Mouse (Mus musculus): ENCODE results near the gene Dicer1. TPM values are rescaled to one million over a fixed set of nuclear protein-coding genes. Genes with fewer than 3 reads are reported as not detected.

The Dicer1 gene
- polyA plus RNA-seq, 1 experiment from 2014 or later: 31.3 TPM

DNA sequence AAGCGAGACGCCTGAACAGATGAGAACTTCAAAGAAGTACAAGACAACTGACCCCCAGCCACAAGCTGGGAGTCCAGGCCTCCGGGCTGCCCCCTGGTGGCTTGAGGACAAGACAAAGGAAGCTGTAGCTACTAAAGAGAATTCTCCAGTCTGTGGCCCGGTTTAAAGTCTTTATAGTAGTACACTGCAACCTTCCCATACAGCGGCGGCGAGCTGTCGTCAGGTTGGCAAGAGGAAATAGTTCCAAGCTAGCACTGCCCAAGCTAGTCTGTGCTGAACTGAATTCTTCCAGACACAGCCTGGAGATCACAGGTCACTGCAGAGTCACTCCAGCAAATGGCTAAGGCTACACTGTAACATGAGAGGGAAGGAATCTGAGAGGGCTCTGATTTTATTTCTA lies 52.0 kb downstream of the Dicer1 start:
- Histone ChIP-seq H3K4me2 (ENCODE audit: low read length) (no peak overlapping the region), H3K4me1 (ENCODE audit: control insufficient read depth, insufficient read depth, low read length) (no peaks in the 10 kb centered on the region), H3K4me3 (ENCODE audit: low read depth, low read length) (no peak overlapping the region), H3K9ac (ENCODE audit: low read depth, low read length) (no peak overlapping the region), H3K27ac (ENCODE audit: low read length) (no peak overlapping the region), H3K9me3 (replicated peaks; ENCODE audit: control insufficient read depth, low read length, poor library complexity, severe bottlenecking) (no peaks in the 10 kb centered on the region), H3K36me3 (ENCODE audit: control insufficient read depth, insufficient read depth, low read length) (peaks cover 29% of the 10 kb centered on the region), H3K27me3 (ENCODE audit: control insufficient read depth, insufficient read depth, low read depth, low read length) (no peaks in the 10 kb centered on the region)
- 0 out of 2 replicates have a peak, but pooled peaks have one; percentile 21 for ATAC-seq
- 36% methylated on average over 8 of the region's 8 CpGs for WGBS

DNA sequence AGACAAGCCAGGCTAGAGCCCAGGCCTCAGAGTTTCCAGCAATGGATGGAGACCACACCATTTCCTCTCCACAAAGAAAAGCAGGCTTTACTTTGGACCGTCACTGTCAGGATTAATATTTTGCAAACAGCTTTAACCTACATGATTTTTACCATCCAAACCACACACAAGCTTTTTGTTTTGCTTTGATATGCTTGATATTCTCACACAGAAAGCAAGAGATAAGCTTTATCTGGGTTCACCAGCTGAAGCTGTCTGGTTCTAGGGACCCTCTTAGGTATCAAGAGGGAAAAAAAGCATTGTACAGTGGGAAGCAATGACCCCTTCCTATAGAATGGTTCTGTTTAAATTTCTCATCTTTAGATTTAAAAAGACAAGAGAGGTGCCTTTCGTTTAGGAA lies 56.2 kb downstream of the Dicer1 start:
- H3K9ac ChIP-seq (ENCODE audit: low read depth, low read length): no peak overlapping the region
- peaks cover 9% of the 10 kb centered on the region for H3K36me3 ChIP-seq (ENCODE audit: control insufficient read depth, insufficient read depth, low read length)
- WGBS: 86% methylated on average over 2 of the region's 2 CpGs
- no peak for ATAC-seq
- H3K4me2 ChIP-seq (ENCODE audit: low read length): no peak overlapping the region
- H3K27ac ChIP-seq (ENCODE audit: low read length): no peak overlapping the region
- H3K4me3 ChIP-seq (ENCODE audit: low read depth, low read length): no peak overlapping the region
- no peaks in the 10 kb centered on the region for H3K27me3 ChIP-seq (ENCODE audit: control insufficient read depth, insufficient read depth, low read depth, low read length)
- H3K9me3 ChIP-seq (replicated peaks; ENCODE audit: control insufficient read depth, low read length, poor library complexity, severe bottlenecking): no peaks in the 10 kb centered on the region
- H3K4me1 ChIP-seq (ENCODE audit: control insufficient read depth, insufficient read depth, low read length): 0 out of 2 replicates have a peak, but pooled peaks cover 2% of the 10 kb centered on the region

DNA sequence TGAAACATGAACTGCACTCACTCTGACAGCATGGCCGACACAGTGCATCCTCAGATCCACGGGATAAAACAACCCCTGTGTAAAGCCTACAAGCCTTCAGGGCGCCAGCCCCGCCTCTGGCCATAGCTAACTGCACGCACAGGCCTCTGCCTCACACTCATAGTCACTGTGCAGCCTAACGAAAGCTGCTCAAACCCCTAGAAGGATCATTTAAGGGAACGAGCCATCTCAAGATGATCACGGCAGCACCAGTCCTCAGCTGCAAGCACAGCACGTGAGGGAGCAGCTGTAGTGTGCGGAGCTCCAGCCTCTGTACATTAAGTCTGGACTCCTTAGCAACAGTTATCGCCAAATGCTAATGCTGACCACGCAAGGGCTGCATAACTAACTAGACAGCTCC lies 58.9 kb downstream of the Dicer1 start:
- Histone ChIP-seq H3K4me3 (ENCODE audit: low read depth, low read length) (no peak overlapping the region), H3K27ac (ENCODE audit: low read length) (no peak overlapping the region), H3K27me3 (ENCODE audit: control insufficient read depth, insufficient read depth, low read depth, low read length) (no peaks in the 10 kb centered on the region), H3K4me2 (ENCODE audit: low read length) (no peak overlapping the region), H3K9ac (ENCODE audit: low read depth, low read length) (no peak overlapping the region), H3K9me3 (replicated peaks; ENCODE audit: control insufficient read depth, low read length, poor library complexity, severe bottlenecking) (no peaks in the 10 kb centered on the region), H3K4me1 (ENCODE audit: control insufficient read depth, insufficient read depth, low read length) (0 out of 2 replicates have a peak, but pooled peaks cover 2% of the 10 kb centered on the region), H3K36me3 (ENCODE audit: control insufficient read depth, insufficient read depth, low read length) (peaks cover 9% of the 10 kb centered on the region)
- 45% methylated on average over 12 of the region's 12 CpGs for WGBS
- peak; percentile 62 for ATAC-seq

DNA sequence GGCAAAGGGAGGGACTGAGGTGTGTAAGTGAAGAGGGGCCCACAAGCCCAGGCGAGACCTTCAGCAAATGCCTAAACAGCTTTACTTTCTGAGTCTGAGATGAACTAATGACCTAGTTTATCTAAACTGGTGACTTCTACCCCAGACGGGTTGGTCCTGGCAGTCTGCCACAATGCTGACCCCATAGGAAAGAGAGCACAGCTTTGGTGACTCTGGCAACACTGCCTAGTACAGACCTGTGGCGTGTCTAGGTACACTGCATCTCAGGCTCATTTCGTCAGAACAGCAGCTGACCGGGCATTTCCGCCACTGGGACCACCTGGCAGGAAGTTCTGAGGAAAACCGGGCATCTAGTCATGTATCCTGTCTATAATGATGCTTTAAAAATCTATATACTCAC lies 61.3 kb downstream of the Dicer1 start:
- no peak overlapping the region for H3K27ac ChIP-seq (ENCODE audit: low read length)
- 88% methylated on average over 7 of the region's 7 CpGs for WGBS
- H3K36me3 ChIP-seq (ENCODE audit: control insufficient read depth, insufficient read depth, low read length): peaks cover 10% of the 10 kb centered on the region
- H3K4me1 ChIP-seq (ENCODE audit: control insufficient read depth, insufficient read depth, low read length): 0 out of 2 replicates have a peak, but pooled peaks cover 2% of the 10 kb centered on the region
- H3K27me3 ChIP-seq (ENCODE audit: control insufficient read depth, insufficient read depth, low read depth, low read length): no peaks in the 10 kb centered on the region
- no peak for ATAC-seq
- no peaks in the 10 kb centered on the region for H3K9me3 ChIP-seq (replicated peaks; ENCODE audit: control insufficient read depth, low read length, poor library complexity, severe bottlenecking)
- H3K4me3 ChIP-seq (ENCODE audit: low read depth, low read length): no peak overlapping the region
- H3K4me2 ChIP-seq (ENCODE audit: low read length): no peak overlapping the region
- H3K9ac ChIP-seq (ENCODE audit: low read depth, low read length): no peak overlapping the region

DNA sequence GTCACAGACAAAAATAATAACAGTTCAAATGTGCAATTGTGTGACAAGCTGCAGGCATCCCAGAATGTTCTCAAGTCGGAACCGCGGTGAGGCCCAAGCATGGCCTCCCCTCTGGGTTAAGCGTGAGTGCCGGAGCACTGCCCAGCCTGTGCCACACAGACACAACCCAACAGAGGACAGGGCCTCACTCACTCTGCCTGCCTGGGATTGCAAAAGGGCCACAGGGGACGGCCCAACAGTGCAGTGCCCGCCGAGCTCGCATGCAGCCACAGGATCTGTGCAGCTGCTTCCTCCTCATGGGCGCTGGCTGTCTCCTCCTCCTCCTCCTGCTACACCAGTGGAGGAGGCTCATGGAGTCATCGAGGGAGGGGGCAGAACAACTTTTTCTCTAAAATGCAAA lies 62.9 kb downstream of the Dicer1 start:
- WGBS: 87% methylated on average over 11 of the region's 11 CpGs
- Histone ChIP-seq H3K9me3 (replicated peaks; ENCODE audit: control insufficient read depth, low read length, poor library complexity, severe bottlenecking) (no peaks in the 10 kb centered on the region), H3K4me1 (ENCODE audit: control insufficient read depth, insufficient read depth, low read length) (0 out of 2 replicates have a peak, but pooled peaks cover 2% of the 10 kb centered on the region), H3K27ac (ENCODE audit: low read length) (no peak overlapping the region), H3K4me3 (ENCODE audit: low read depth, low read length) (no peak overlapping the region), H3K4me2 (ENCODE audit: low read length) (no peak overlapping the region), H3K36me3 (ENCODE audit: control insufficient read depth, insufficient read depth, low read length) (peaks cover 10% of the 10 kb centered on the region), H3K9ac (ENCODE audit: low read depth, low read length) (no peak overlapping the region), H3K27me3 (ENCODE audit: control insufficient read depth, insufficient read depth, low read depth, low read length) (no peaks in the 10 kb centered on the region)
- no peak for ATAC-seq

DNA sequence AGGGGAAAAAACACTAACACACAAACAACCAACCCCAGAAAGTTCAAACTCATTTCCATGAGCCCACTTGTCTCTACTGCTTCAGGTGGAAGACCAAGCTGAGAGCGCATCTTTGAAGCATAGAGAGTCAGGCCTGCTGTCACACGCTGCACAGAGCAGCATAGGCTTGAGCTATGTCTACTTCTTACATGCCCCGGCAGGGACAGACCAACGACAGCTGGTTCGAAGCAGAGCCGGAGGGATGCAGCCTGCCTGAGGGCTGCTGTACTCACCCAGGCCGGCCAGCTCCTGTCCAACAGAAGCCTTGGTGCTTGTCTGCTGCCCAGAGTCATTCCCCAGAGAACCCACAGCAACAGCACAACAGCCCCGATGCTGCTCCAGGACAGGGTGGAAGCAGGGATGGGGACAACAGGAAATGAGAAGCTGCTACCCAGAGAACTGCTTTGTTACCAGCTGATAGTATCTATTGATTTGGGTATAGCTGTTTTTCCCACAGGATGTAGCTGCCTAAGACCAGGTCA lies 67.3 kb downstream of the Dicer1 start:
- Histone ChIP-seq H3K4me3 (ENCODE audit: low read depth, low read length) (no peak overlapping the region), H3K9ac (ENCODE audit: low read depth, low read length) (no peak overlapping the region), H3K27ac (ENCODE audit: low read length) (no peak overlapping the region), H3K4me1 (ENCODE audit: control insufficient read depth, insufficient read depth, low read length) (peaks cover under 1% of the 10 kb centered on the region; the same call in 1 of the 2 replicates), H3K4me2 (ENCODE audit: low read length) (no peak overlapping the region), H3K27me3 (ENCODE audit: control insufficient read depth, insufficient read depth, low read depth, low read length) (no peaks in the 10 kb centered on the region), H3K36me3 (ENCODE audit: control insufficient read depth, insufficient read depth, low read length) (peaks cover 4% of the 10 kb centered on the region; the same call in 1 of the 2 replicates), H3K9me3 (replicated peaks; ENCODE audit: control insufficient read depth, low read length, poor library complexity, severe bottlenecking) (no peaks in the 10 kb centered on the region)
- WGBS: 82% methylated on average over 8 of the region's 8 CpGs
- no peak for ATAC-seq

DNA sequence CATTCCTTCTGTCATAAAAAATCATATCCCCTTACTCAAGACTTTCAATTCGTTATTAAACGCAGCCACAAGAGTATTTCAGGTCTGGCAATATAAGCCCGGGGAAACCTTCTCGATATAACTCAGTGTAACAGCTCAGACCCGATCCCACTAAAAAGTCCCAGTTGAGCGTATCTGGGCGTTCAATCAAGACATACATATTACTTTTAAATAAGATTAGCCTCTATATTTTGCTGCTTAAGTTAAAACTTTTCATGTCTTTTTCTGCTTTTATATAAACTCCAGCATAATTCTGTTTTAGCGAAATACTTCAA lies 72.0 kb downstream of the Dicer1 start:
- ATAC-seq: no peak
- WGBS: 71% methylated on average over 8 of the region's 8 CpGs

DNA sequence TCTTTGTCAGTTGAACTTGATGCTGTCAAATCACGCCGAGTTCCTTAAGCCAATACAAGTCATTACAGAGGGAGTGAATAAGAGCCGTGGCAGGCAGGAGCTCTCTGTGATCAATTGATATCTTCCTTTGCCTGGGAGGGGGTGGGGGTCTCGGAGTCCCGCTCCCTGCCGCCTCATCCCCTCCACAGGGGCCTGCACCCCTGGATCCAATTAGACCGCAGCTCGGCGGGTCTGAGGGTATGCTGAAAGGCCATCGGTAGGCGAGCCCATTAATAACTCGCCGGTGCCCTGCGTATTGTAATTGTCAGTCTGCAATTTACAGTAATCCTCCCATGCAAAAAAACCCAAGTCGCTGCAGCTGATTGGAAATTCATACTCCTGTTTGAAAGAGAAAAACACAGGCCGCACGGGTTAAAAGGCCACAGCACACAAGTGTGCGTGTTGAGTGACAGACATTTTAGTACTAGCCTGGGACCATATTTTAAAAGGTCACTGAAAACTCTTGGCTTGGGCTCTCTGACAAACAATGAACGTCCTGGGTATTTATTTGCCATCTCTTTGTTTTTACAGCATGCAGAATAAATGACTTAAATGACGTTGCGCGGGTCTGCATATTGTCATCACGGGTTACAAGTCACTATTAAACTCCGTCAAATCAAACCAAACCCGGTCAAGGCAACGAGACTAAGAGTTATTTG lies 72.5 kb downstream of the Dicer1 start:
- Histone ChIP-seq H3K27me3 (ENCODE audit: control insufficient read depth, insufficient read depth, low read depth, low read length) (no peaks in the 10 kb centered on the region), H3K4me3 (ENCODE audit: low read depth, low read length) (no peak overlapping the region), H3K9ac (ENCODE audit: low read depth, low read length) (no peak overlapping the region), H3K4me2 (ENCODE audit: low read length) (peak overlapping the region; percentile 38), H3K27ac (ENCODE audit: low read length) (no peak overlapping the region), H3K9me3 (replicated peaks; ENCODE audit: control insufficient read depth, low read length, poor library complexity, severe bottlenecking) (no peaks in the 10 kb centered on the region), H3K4me1 (ENCODE audit: control insufficient read depth, insufficient read depth, low read length) (peaks cover 6% of the 10 kb centered on the region), H3K36me3 (ENCODE audit: control insufficient read depth, insufficient read depth, low read length) (no peaks in the 10 kb centered on the region)
- 33% methylated on average over 26 of the region's 26 CpGs for WGBS
- peak; percentile 46; the same call in 1 of the 2 replicates for ATAC-seq

More for the DNA sequence above, 72.0 kb downstream of the Dicer1 start:
- Histone ChIP-seq H3K27me3 (ENCODE audit: control insufficient read depth, insufficient read depth, low read depth, low read length) (no peaks in the 10 kb centered on the region), H3K4me1 (ENCODE audit: control insufficient read depth, insufficient read depth, low read length) (peaks cover 6% of the 10 kb centered on the region), H3K36me3 (ENCODE audit: control insufficient read depth, insufficient read depth, low read length) (no peaks in the 10 kb centered on the region), H3K27ac (ENCODE audit: low read length) (no peak overlapping the region), H3K9me3 (replicated peaks; ENCODE audit: control insufficient read depth, low read length, poor library complexity, severe bottlenecking) (no peaks in the 10 kb centered on the region), H3K9ac (ENCODE audit: low read depth, low read length) (no peak overlapping the region), H3K4me3 (ENCODE audit: low read depth, low read length) (no peak overlapping the region), H3K4me2 (ENCODE audit: low read length) (no peak overlapping the region)

DNA sequence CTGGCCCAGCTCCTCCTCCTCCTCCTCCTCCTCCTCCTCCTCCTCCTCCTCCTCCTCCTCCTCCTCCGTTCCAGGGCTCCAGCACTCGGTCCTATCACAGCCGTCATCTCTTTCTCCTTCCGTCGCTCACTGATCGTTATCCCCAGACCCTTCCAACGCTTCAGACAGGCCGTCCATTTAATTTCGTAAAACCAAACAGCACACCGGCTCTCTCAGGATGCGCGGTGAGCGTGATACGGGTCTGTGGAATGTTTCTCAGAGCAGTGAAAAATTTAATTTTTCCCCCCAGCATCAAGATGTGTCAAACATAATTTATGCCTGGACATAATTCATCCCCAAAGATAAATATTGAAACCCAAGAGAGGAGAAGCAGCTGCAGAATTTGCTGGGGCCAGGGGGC lies 73.3 kb downstream of the Dicer1 start:
- no peak overlapping the region for H3K9ac ChIP-seq (ENCODE audit: low read depth, low read length)
- peak overlapping the region; percentile 38; the same call in 1 of the 2 replicates for H3K4me2 ChIP-seq (ENCODE audit: low read length)
- H3K4me3 ChIP-seq (ENCODE audit: low read depth, low read length): no peak overlapping the region
- ATAC-seq: no peak
- peaks cover 6% of the 10 kb centered on the region for H3K4me1 ChIP-seq (ENCODE audit: control insufficient read depth, insufficient read depth, low read length)
- 40% methylated on average over 11 of the region's 14 CpGs for WGBS
- H3K36me3 ChIP-seq (ENCODE audit: control insufficient read depth, insufficient read depth, low read length): no peaks in the 10 kb centered on the region
- H3K9me3 ChIP-seq (replicated peaks; ENCODE audit: control insufficient read depth, low read length, poor library complexity, severe bottlenecking): no peaks in the 10 kb centered on the region
- H3K27ac ChIP-seq (ENCODE audit: low read length): no peak overlapping the region
- no peaks in the 10 kb centered on the region for H3K27me3 ChIP-seq (ENCODE audit: control insufficient read depth, insufficient read depth, low read depth, low read length)
